Mouse (Mus musculus) MEL (cell line): Measurements from ENCODE around the gene Ino80d. TPM values are rescaled to one million over a fixed set of nuclear protein-coding genes. Genes with fewer than 3 reads are reported as not detected.

Experiments used
- DNase-seq: peaks from one replicate; pipeline ENCODE4 v3.0.0; 2011; ENCODE audit warnings: low read depth, low spot score
- H3K27ac ChIP-seq: 2 replicates; pipeline ENCODE4 v1.5.1; 2012; ENCODE audit warnings: low read depth, mild to moderate bottlenecking, control low read depth, low read length, moderate library complexity; ENCODE audit not compliant: control insufficient read depth
- H3K27me3 ChIP-seq, 2 experiments: fragments of 150-350 bp in 1 of 2; sonication (generic) in 1 of 2; 2 replicates each; pipeline ENCODE4 v1.6.1; 2012; ENCODE audit warnings: low read length in 2 of 2, mild to moderate bottlenecking in 2 of 2, improper control_type of control experiment in 1 of 2, moderate library complexity in 1 of 2; ENCODE audit not compliant: insufficient read depth in 2 of 2, control insufficient read depth in 1 of 2
- H3K36me3 ChIP-seq, 2 experiments: 2 replicates each; pipeline ENCODE4 v1.6.1; 2012 to 2014; ENCODE audit warnings: low read length in 2 of 2, improper control_type of control experiment in 1 of 2, inconsistent platforms in 1 of 2, mild to moderate bottlenecking in 1 of 2; ENCODE audit not compliant: insufficient read depth in 2 of 2, control insufficient read depth in 1 of 2
- H3K4me1 ChIP-seq, 2 experiments: fragments of 150-350 bp in 1 of 2; sonication (generic) in 1 of 2; 2 replicates each; pipeline ENCODE4 v1.6.1; 2012; ENCODE audit warnings: low read length in 2 of 2, improper control_type of control experiment in 1 of 2, mild to moderate bottlenecking in 1 of 2; ENCODE audit not compliant: insufficient read depth in 2 of 2, control insufficient read depth in 1 of 2
- H3K4me3 ChIP-seq, 2 experiments: fragments of 150-350 bp in 1 of 2; sonication (generic) in 1 of 2; 2 replicates each; pipeline ENCODE4 v1.5.1; 2012; ENCODE audit warnings: low read depth in 2 of 2, low read length in 2 of 2, mild to moderate bottlenecking in 2 of 2, moderate library complexity in 2 of 2, control low read depth in 1 of 2, improper control_type of control experiment in 1 of 2; ENCODE audit not compliant: control insufficient read depth in 1 of 2, insufficient read depth in 1 of 2
- H3K79me2 ChIP-seq: 2 replicates; pipeline ENCODE4 v1.6.1; 2012; ENCODE audit warnings: mild to moderate bottlenecking, low read length, moderate library complexity; ENCODE audit not compliant: control insufficient read depth, poor library complexity, insufficient read depth
- H3K9ac ChIP-seq: 2 replicates; pipeline ENCODE4 v1.6.1; 2012; ENCODE audit warnings: low read depth, mild to moderate bottlenecking, control low read depth, low read length, moderate library complexity; ENCODE audit not compliant: control insufficient read depth, poor library complexity, severe bottlenecking
- H3K9me3 ChIP-seq: fragments of 150-350 bp; sonication (generic); replicated peaks from 2 replicates; pipeline ENCODE4 v1.6.1; 2012; ENCODE audit warnings: mild to moderate bottlenecking, low read length, improper control_type of control experiment, moderate library complexity; ENCODE audit not compliant: insufficient read depth
- CHD1 ChIP-seq: IDR thresholded peaks from 2 replicates; pipeline ENCODE4 v1.6.1; 2012; ENCODE audit warnings: low read depth, mild to moderate bottlenecking, inconsistent platforms, low read length, improper control_type of control experiment
- CHD2 ChIP-seq: IDR thresholded peaks from 2 replicates; pipeline ENCODE4 v1.6.1; 2011; ENCODE audit warnings: low read length, improper control_type of control experiment
- CTCF ChIP-seq, 3 experiments: IDR thresholded peaks in 2 of 3; conservative IDR thresholded peaks in 1 of 3; 2 replicates each; pipeline ENCODE4 v1.5.1; 2011 to 2012; ENCODE audit warnings: low read length in 3 of 3, low read depth in 2 of 3, mild to moderate bottlenecking in 2 of 3, improper control_type of control experiment in 1 of 3, inconsistent platforms in 1 of 3, mixed read lengths in 1 of 3, moderate library complexity in 1 of 3; ENCODE audit not compliant: control insufficient read depth in 1 of 3, insufficient read depth in 1 of 3, poor library complexity in 1 of 3, severe bottlenecking in 1 of 3
- GABPA ChIP-seq: IDR thresholded peaks from 2 replicates; pipeline ENCODE4 v1.6.1; 2012; ENCODE audit warnings: low read depth, mild to moderate bottlenecking, inconsistent platforms, low read length, improper control_type of control experiment, moderate library complexity
- HCFC1 ChIP-seq: IDR thresholded peaks from 2 replicates; pipeline ENCODE4 v1.6.1; 2012; ENCODE audit warnings: low read depth, mild to moderate bottlenecking, inconsistent platforms, low read length, improper control_type of control experiment, moderate library complexity
- KAT2A ChIP-seq: conservative IDR thresholded peaks from 2 replicates; pipeline ENCODE4 v1.6.1; 2012; ENCODE audit warnings: low read depth, low read length, improper control_type of control experiment, inconsistent platforms
- MAX ChIP-seq: IDR thresholded peaks from 2 replicates; pipeline ENCODE4 v1.6.1; 2011; ENCODE audit warnings: low read length, improper control_type of control experiment
- MAZ ChIP-seq: IDR thresholded peaks from 2 replicates; pipeline ENCODE4 v1.6.1; 2012; ENCODE audit warnings: low read depth, mild to moderate bottlenecking, inconsistent platforms, low read length, improper control_type of control experiment
- MEF2A ChIP-seq: IDR thresholded peaks from 2 replicates; pipeline ENCODE4 v1.6.1; 2014; ENCODE audit warnings: low read depth, mild to moderate bottlenecking, inconsistent platforms, low read length, improper control_type of control experiment; ENCODE audit not compliant: poor library complexity, insufficient replicate concordance, severe bottlenecking; ENCODE audit errors: extremely low read depth
- MYC ChIP-seq: IDR thresholded peaks from 2 replicates; pipeline ENCODE4 v1.6.1; 2011; ENCODE audit warnings: low read depth, mild to moderate bottlenecking, low read length, improper control_type of control experiment, moderate library complexity
- NRF1 ChIP-seq: IDR thresholded peaks from 2 replicates; pipeline ENCODE4 v1.6.1; 2014; ENCODE audit warnings: low read depth, mild to moderate bottlenecking, inconsistent platforms, low read length, improper control_type of control experiment, moderate library complexity; ENCODE audit not compliant: poor library complexity, insufficient read depth, severe bottlenecking
- POLR2A ChIP-seq, 2 experiments: IDR thresholded peaks; 2 replicates each; pipeline ENCODE4 v1.6.1; 2011 to 2012; ENCODE audit warnings: low read length in 2 of 2, mild to moderate bottlenecking in 2 of 2, control low read depth in 1 of 2, improper control_type of control experiment in 1 of 2, low read depth in 1 of 2, moderate library complexity in 1 of 2; ENCODE audit not compliant: control insufficient read depth in 1 of 2, insufficient read depth in 1 of 2, poor library complexity in 1 of 2
- POLR2AphosphoS2 ChIP-seq: IDR thresholded peaks from 2 replicates; pipeline ENCODE4 v1.6.1; 2011; ENCODE audit warnings: low read length, improper control_type of control experiment
- SIN3A ChIP-seq: IDR thresholded peaks from 2 replicates; pipeline ENCODE4 v1.6.1; 2012; ENCODE audit warnings: low read length, improper control_type of control experiment, inconsistent platforms
- TAL1 ChIP-seq: IDR thresholded peaks from 2 replicates; pipeline ENCODE4 v1.6.1; 2012; ENCODE audit warnings: mild to moderate bottlenecking, inconsistent platforms, low read length, moderate library complexity, mixed read lengths
- TCF12 ChIP-seq: IDR thresholded peaks from 2 replicates; pipeline ENCODE4 v1.6.1; 2014; ENCODE audit warnings: low read depth, mild to moderate bottlenecking, inconsistent platforms, low read length, improper control_type of control experiment, moderate library complexity
- UBTF ChIP-seq: IDR thresholded peaks from 2 replicates; pipeline ENCODE4 v1.6.1; 2012; ENCODE audit warnings: low read depth, mild to moderate bottlenecking, inconsistent platforms, low read length, improper control_type of control experiment, moderate library complexity, borderline replicate concordance; ENCODE audit not compliant: insufficient read depth
- USF1 ChIP-seq: IDR thresholded peaks from 2 replicates; pipeline ENCODE4 v1.6.1; 2014; ENCODE audit warnings: low read depth, mild to moderate bottlenecking, inconsistent platforms, low read length, improper control_type of control experiment, moderate library complexity
- ZC3H11A ChIP-seq: IDR thresholded peaks from 2 replicates; pipeline ENCODE4 v1.6.1; 2012; ENCODE audit warnings: low read depth, mild to moderate bottlenecking, inconsistent platforms, low read length, improper control_type of control experiment
- ZKSCAN1 ChIP-seq: IDR thresholded peaks from 2 replicates; pipeline ENCODE4 v1.6.1; 2012; ENCODE audit warnings: low read depth, mild to moderate bottlenecking, inconsistent platforms, low read length, improper control_type of control experiment, moderate library complexity
- ZNF384 ChIP-seq: IDR thresholded peaks from 2 replicates; pipeline ENCODE4 v1.6.1; 2012; ENCODE audit warnings: low read depth, mild to moderate bottlenecking, inconsistent platforms, low read length, improper control_type of control experiment
- polyA plus RNA-seq, 2 experiments: library from polyadenylated mRNA; stranded (reverse) in 1 of 2; unstranded in 1 of 2; fragments of >175 nt in 1 of 2; fragments of >200 nt in 1 of 2; gene quantifications; 2 replicates each; pipeline versions ENCODE4 v1.2.1 to v1.2.4; 2012; ENCODE audit warnings: low replicate concordance in 2 of 2, low read depth in 1 of 2; ENCODE audit not compliant: insufficient read length in 2 of 2, insufficient read depth in 1 of 2, missing spikeins in 1 of 2
- total RNA-seq: library from RNA; depleted of rRNA; stranded (reverse); fragments of 300-350 nt; gene quantifications from 2 replicates; pipeline ENCODE4 v1.2.3, GENCODE M21; 2012

Ino80d gene
- total and polyA plus RNA-seq, 3 experiments = 4.0 to 5.8 TPM; not detected in 1

- Histone ChIP-seq H3K4me3 (no peak overlapping the region), H3K79me2 (no peaks in the 10 kb centered on the region), H3K27me3 (no peaks in the 10 kb centered on the region; a peak in 1 of 4 replicates), H3K9ac (no peak overlapping the region), H3K36me3 (no peaks in the 10 kb centered on the region), H3K27ac (no peak overlapping the region), H3K4me1 (no peaks in the 10 kb centered on the region), H3K9me3 (no peaks in the 10 kb centered on the region)
- DNase-seq = no peak
- no peak for TF ChIP-seq MEF2A
- TF ChIP-seq ZC3H11A = no peak
- no peak for TF ChIP-seq HCFC1
- no peak for TF ChIP-seq ZKSCAN1
- no peak for TF ChIP-seq TAL1
- no peak for TF ChIP-seq CHD2
These were observed 137.7 kb downstream of the Ino80d start for GRCm38 (mm10) chr1:62976742-62977141.

- Histone ChIP-seq H3K79me2 (no peaks in the 10 kb centered on the region), H3K36me3 (no peaks in the 10 kb centered on the region), H3K27me3 (no peaks in the 10 kb centered on the region), H3K4me3 (no peak overlapping the region), H3K4me1 (no peaks in the 10 kb centered on the region), H3K27ac (no peak overlapping the region), H3K9me3 (no peaks in the 10 kb centered on the region), H3K9ac (no peak overlapping the region)
- TF ChIP-seq TAL1 = no peak
- peak; percentile 29 to 38 (median 34); a peak in 5 of 6 replicates for TF ChIP-seq CTCF (IDR thresholded peaks at IDR 0.05 in 2 of 3, conservative IDR thresholded peaks at IDR 0.05 in 1 of 3; ENCODE audit: control insufficient read depth in 1 of 3, insufficient read depth in 1 of 3, low read depth in 2 of 3, low read length in 3 of 3, poor library complexity in 1 of 3, severe bottlenecking in 1 of 3)
- no peak for TF ChIP-seq MYC
- DNase-seq = peak; percentile 8
These were observed 147.6 kb downstream of the Ino80d start for GRCm38 (mm10) chr1:62966885-62967284.

DNA sequence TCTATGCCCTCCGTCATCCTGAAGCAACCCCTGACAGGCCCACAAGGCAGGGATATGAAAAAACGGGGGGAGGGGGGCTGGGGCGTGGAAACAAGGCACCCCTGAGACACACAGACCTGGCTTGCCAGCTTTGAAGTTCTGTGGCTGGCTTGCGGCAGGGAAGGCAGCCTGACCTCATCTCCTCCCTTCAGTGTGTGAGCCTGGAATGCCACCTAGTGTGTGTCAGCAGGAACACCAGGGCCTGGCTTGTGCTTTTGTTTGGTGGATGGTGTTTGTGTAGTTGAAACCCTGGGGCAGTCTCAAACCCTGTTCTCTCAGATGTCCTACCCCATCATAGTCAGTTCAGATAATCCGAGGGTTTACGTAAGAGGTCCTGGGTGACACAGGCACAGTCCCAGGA lies 150.2 kb downstream of the Ino80d start:
- no peak for DNase-seq
- no peaks in the 10 kb centered on the region for H3K36me3 ChIP-seq
- no peaks in the 10 kb centered on the region for H3K79me2 ChIP-seq
- no peak overlapping the region for H3K27ac ChIP-seq
- no peak for TF ChIP-seq GABPA
- no peak for TF ChIP-seq ZC3H11A
- TF ChIP-seq POLR2A (IDR thresholded peaks at IDR 0.05; ENCODE audit: control insufficient read depth in 1 of 2, insufficient read depth in 1 of 2, low read depth in 1 of 2, low read length in 2 of 2, poor library complexity in 1 of 2) = no peak
- TF ChIP-seq CHD2 = no peak
- TF ChIP-seq USF1 = no peak
- no peak for TF ChIP-seq POLR2AphosphoS2
- TF ChIP-seq NRF1 = no peak
- no peak for TF ChIP-seq CHD1
- TF ChIP-seq MAX = no peak
- TF ChIP-seq KAT2A = no peak
- no peak for TF ChIP-seq MAZ
- TF ChIP-seq CTCF (IDR thresholded peaks at IDR 0.05 in 2 of 3, conservative IDR thresholded peaks at IDR 0.05 in 1 of 3; ENCODE audit: control insufficient read depth in 1 of 3, insufficient read depth in 1 of 3, low read depth in 2 of 3, low read length in 3 of 3, poor library complexity in 1 of 3, severe bottlenecking in 1 of 3) = no peak; a peak in 1 of 6 replicates
- TF ChIP-seq HCFC1 = no peak
- TF ChIP-seq UBTF = no peak
- TF ChIP-seq ZNF384 = no peak
- TF ChIP-seq MEF2A = no peak
- TF ChIP-seq SIN3A = no peak
- TF ChIP-seq TCF12 = no peak
- no peaks in the 10 kb centered on the region for H3K4me1 ChIP-seq
- no peak overlapping the region for H3K4me3 ChIP-seq
- H3K9ac ChIP-seq = no peak overlapping the region
- H3K9me3 ChIP-seq = no peaks in the 10 kb centered on the region
- no peaks in the 10 kb centered on the region for H3K27me3 ChIP-seq
